Mouse (Mus musculus) T-cell, adult 2 months (primary cell): ENCODE results near the gene Ilk.

Experiments used
- DNase-seq: peaks from one replicate; pipeline ENCODE4 v3.0.0; 2022; ENCODE audit warnings: low spot score

The Ilk gene

GRCm38 (mm10) chr7:105786506-105787284 is 50.3 kb downstream of the Ilk start:
- no peak for DNase-seq

- no peak for DNase-seq
Observed at GRCm38 (mm10) chr7:105787285-105788140, 51.1 kb downstream of the Ilk start, which contains the start of gene Dchs1. Gene Dchs1, minus strand, starts transcription at chr7:105787654.

GRCm38 (mm10) chr7:105791147-105791546 is 54.8 kb downstream of the Ilk start:
- no peak for DNase-seq
